Mouse (Mus musculus): ENCODE data around the gene Grk4. TPM values are rescaled to one million over a fixed set of nuclear protein-coding genes. Genes with fewer than 3 reads are reported as not detected.

Grk4 gene
- polyA plus RNA-seq, 1 experiment from 2014 or later = 2.8 TPM

DNA sequence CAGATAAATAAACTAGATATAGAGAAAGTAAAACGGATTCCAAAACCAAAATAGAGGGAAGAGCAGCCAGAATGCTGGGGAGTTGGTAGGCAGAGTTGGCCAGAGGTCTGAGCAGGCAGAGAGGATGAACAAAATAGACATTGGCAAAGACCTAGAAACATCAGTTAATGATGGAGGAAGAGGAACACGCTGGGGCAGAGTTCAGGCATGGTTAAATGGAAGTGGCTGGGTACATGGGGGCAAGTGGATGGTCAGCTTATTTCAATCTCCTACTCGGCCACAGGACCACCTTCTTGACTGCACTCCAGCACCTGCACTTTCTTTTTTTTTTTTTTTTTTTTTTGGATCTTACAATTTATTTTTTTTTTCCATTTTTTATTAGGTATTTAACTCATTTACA is 18.2 kb upstream of the Grk4 start:
- H3K36me3 ChIP-seq (ENCODE audit: control insufficient read depth, insufficient read depth, low read length) = peaks cover 78% of the 10 kb centered on the region
- ATAC-seq (ENCODE audit: insufficient number of reproducible peaks, insufficient read depth, low FRiP score, low read depth) = no peak
- H3K4me2 ChIP-seq (replicated peaks; ENCODE audit: low read depth, low read length) = no peak overlapping the region
- no peak overlapping the region for H3K4me3 ChIP-seq (ENCODE audit: low read depth, low read length)
- no peaks in the 10 kb centered on the region for H3K27me3 ChIP-seq (ENCODE audit: control insufficient read depth, insufficient read depth, low read length)
- no peak overlapping the region for H3K9ac ChIP-seq (replicated peaks; ENCODE audit: low read depth, low read length)
- WGBS = 78% methylated on average over 3 of the region's 3 CpGs
- H3K4me1 ChIP-seq (ENCODE audit: control insufficient read depth, insufficient read depth, low read length) = no peaks in the 10 kb centered on the region
- H3K27ac ChIP-seq (ENCODE audit: low read length) = no peak overlapping the region
- no peaks in the 10 kb centered on the region for H3K9me3 ChIP-seq (ENCODE audit: control insufficient read depth, low read depth, low read length)

DNA sequence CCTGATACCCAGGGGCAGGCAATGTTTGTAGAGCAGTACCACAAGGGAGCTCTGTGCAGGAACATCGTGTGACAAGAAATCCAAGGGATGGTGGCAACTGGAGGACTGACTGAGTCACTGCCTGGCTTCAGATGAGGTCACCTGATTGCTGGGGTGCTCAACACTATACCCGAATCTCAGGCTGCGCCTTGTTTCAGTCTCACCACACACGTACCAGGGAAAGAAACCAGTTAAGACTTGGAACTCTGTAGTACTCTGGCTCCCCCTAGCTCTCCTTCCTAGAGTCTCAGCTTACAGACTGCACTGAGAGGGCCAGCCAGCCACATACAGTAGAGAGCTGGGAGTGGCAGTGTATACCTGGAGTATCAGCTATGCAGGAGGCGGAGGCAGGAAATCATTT is 17.2 kb upstream of the Grk4 start:
- no peaks in the 10 kb centered on the region for H3K27me3 ChIP-seq (ENCODE audit: control insufficient read depth, insufficient read depth, low read length)
- no peaks in the 10 kb centered on the region for H3K4me1 ChIP-seq (ENCODE audit: control insufficient read depth, insufficient read depth, low read length)
- WGBS = 70% methylated on average over 5 of the region's 5 CpGs
- H3K27ac ChIP-seq (ENCODE audit: low read length) = no peak overlapping the region
- 0 out of 2 replicates have a peak, but pooled peaks have one; percentile 58 for ATAC-seq (ENCODE audit: insufficient number of reproducible peaks, insufficient read depth, low FRiP score, low read depth)
- H3K9ac ChIP-seq (replicated peaks; ENCODE audit: low read depth, low read length) = no peak overlapping the region
- H3K4me2 ChIP-seq (replicated peaks; ENCODE audit: low read depth, low read length) = no peak overlapping the region
- H3K9me3 ChIP-seq (ENCODE audit: control insufficient read depth, low read depth, low read length) = no peaks in the 10 kb centered on the region
- H3K36me3 ChIP-seq (ENCODE audit: control insufficient read depth, insufficient read depth, low read length) = peaks cover 83% of the 10 kb centered on the region
- no peak overlapping the region for H3K4me3 ChIP-seq (ENCODE audit: low read depth, low read length)

DNA sequence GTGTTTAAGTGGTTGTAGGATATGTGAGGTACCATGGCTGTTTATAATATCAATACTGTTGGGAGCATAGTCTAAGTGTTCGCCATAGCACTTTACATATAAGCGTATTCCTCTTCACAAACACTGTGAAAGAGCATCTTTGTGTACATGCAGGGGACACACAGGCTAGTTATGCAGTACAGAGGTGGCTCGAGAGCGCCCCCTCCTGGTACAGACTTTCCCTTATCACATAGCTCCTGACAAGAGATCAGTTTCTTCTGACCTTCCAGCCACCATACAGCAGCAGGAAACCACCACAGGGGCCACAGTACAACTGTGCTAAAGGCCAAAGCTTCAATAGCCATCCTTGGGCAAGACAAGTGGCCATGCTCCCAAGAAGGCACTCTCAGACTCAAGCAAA is 12.6 kb upstream of the Grk4 start:
- no peaks in the 10 kb centered on the region for H3K9me3 ChIP-seq (ENCODE audit: control insufficient read depth, low read depth, low read length)
- no peaks in the 10 kb centered on the region for H3K27me3 ChIP-seq (ENCODE audit: control insufficient read depth, insufficient read depth, low read length)
- ATAC-seq (ENCODE audit: insufficient number of reproducible peaks, insufficient read depth, low FRiP score, low read depth) = no peak
- H3K4me1 ChIP-seq (ENCODE audit: control insufficient read depth, insufficient read depth, low read length) = no peaks in the 10 kb centered on the region
- H3K36me3 ChIP-seq (ENCODE audit: control insufficient read depth, insufficient read depth, low read length) = peaks cover 87% of the 10 kb centered on the region
- 50% methylated on average over 4 of the region's 4 CpGs for WGBS
- H3K9ac ChIP-seq (replicated peaks; ENCODE audit: low read depth, low read length) = no peak overlapping the region
- H3K4me3 ChIP-seq (ENCODE audit: low read depth, low read length) = no peak overlapping the region
- no peak overlapping the region for H3K27ac ChIP-seq (ENCODE audit: low read length)
- H3K4me2 ChIP-seq (replicated peaks; ENCODE audit: low read depth, low read length) = no peak overlapping the region

DNA sequence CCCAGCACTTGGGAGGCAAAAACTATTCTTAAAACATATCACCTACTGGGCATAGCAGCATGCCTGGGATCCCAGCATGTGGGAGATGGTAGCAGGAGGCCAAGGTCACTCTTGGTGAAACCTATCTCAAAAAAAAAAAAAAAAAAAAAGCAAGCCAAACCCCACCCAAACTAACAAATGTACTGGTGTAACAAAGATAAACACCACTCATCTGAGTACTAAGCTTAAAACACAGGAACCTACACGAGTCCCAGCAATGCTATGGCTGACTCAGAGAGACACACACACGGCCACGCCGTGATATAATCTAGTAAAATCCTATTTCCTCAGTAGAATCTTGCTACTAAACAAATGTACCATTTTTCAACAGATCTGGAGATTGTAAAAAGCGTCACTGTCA is 7.2 kb upstream of the Grk4 start:
- Histone ChIP-seq H3K27me3 (ENCODE audit: control insufficient read depth, insufficient read depth, low read length) (no peaks in the 10 kb centered on the region), H3K9ac (replicated peaks; ENCODE audit: low read depth, low read length) (no peak overlapping the region), H3K9me3 (ENCODE audit: control insufficient read depth, low read depth, low read length) (no peaks in the 10 kb centered on the region), H3K4me2 (replicated peaks; ENCODE audit: low read depth, low read length) (no peak overlapping the region), H3K4me1 (ENCODE audit: control insufficient read depth, insufficient read depth, low read length) (no peaks in the 10 kb centered on the region), H3K4me3 (ENCODE audit: low read depth, low read length) (no peak overlapping the region), H3K36me3 (ENCODE audit: control insufficient read depth, insufficient read depth, low read length) (peaks cover 81% of the 10 kb centered on the region), H3K27ac (ENCODE audit: low read length) (no peak overlapping the region)
- 87% methylated on average over 5 of the region's 5 CpGs for WGBS
- no peak for ATAC-seq (ENCODE audit: insufficient number of reproducible peaks, insufficient read depth, low FRiP score, low read depth)

DNA sequence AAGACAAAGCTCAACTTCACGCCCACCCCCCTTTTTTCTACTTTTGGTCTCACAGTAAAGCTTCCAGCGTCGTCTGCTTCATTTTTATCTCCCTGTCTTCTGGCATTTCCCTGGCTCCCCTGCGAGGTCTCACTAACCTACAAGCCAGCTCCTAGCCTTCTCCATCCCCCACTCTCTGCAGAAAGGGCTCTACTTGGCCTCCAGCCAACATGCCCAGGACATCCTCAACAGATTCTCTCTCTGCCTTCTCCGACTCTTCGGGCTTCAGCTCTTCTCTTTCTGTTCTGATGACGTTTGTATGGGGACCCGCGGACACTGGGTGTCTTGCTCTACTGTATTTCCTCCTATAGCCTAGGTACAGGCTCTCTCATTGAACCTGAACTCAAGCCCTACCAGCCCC is 5.3 kb upstream of the Grk4 start:
- Histone ChIP-seq H3K4me3 (ENCODE audit: low read depth, low read length) (no peak overlapping the region), H3K27me3 (ENCODE audit: control insufficient read depth, insufficient read depth, low read length) (no peaks in the 10 kb centered on the region), H3K9ac (replicated peaks; ENCODE audit: low read depth, low read length) (no peak overlapping the region), H3K36me3 (ENCODE audit: control insufficient read depth, insufficient read depth, low read length) (peaks cover 62% of the 10 kb centered on the region), H3K4me2 (replicated peaks; ENCODE audit: low read depth, low read length) (no peak overlapping the region), H3K9me3 (ENCODE audit: control insufficient read depth, low read depth, low read length) (no peaks in the 10 kb centered on the region), H3K4me1 (ENCODE audit: control insufficient read depth, insufficient read depth, low read length) (peaks cover 5% of the 10 kb centered on the region; the same call in 1 of the 2 replicates), H3K27ac (ENCODE audit: low read length) (no peak overlapping the region)
- ATAC-seq (ENCODE audit: insufficient number of reproducible peaks, insufficient read depth, low FRiP score, low read depth) = no peak
- WGBS = 78% methylated on average over 9 of the region's 9 CpGs

DNA sequence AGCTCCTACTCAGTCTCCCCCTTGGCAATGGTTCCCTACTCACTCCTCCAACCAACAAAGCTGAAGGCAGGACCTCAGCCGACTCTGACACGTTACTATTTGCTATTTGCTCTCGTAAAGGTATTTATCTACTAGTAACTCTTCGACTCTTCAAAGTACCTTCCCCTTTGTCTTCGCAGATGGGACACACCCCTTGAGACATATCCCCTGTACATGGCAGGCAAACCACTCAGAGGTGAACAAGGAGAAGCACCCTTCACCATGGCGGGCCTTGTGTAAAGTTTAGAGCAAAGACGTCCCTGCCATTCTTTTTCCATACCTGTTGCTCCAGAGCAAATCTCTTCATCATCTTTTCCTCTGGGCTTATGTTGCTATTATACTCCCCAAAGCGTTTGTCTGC is 2.6 kb upstream of the Grk4 start:
- Histone ChIP-seq H3K36me3 (ENCODE audit: control insufficient read depth, insufficient read depth, low read length) (peaks cover 39% of the 10 kb centered on the region), H3K4me3 (ENCODE audit: low read depth, low read length) (no peak overlapping the region), H3K9me3 (ENCODE audit: control insufficient read depth, low read depth, low read length) (no peaks in the 10 kb centered on the region), H3K4me2 (replicated peaks; ENCODE audit: low read depth, low read length) (no peak overlapping the region), H3K9ac (replicated peaks; ENCODE audit: low read depth, low read length) (no peak overlapping the region), H3K27ac (ENCODE audit: low read length) (no peak overlapping the region), H3K27me3 (ENCODE audit: control insufficient read depth, insufficient read depth, low read length) (no peaks in the 10 kb centered on the region), H3K4me1 (ENCODE audit: control insufficient read depth, insufficient read depth, low read length) (peaks cover 5% of the 10 kb centered on the region; the same call in 1 of the 2 replicates)
- ATAC-seq (ENCODE audit: insufficient number of reproducible peaks, insufficient read depth, low FRiP score, low read depth) = no peak
- 79% methylated on average over 8 of the region's 8 CpGs for WGBS

DNA sequence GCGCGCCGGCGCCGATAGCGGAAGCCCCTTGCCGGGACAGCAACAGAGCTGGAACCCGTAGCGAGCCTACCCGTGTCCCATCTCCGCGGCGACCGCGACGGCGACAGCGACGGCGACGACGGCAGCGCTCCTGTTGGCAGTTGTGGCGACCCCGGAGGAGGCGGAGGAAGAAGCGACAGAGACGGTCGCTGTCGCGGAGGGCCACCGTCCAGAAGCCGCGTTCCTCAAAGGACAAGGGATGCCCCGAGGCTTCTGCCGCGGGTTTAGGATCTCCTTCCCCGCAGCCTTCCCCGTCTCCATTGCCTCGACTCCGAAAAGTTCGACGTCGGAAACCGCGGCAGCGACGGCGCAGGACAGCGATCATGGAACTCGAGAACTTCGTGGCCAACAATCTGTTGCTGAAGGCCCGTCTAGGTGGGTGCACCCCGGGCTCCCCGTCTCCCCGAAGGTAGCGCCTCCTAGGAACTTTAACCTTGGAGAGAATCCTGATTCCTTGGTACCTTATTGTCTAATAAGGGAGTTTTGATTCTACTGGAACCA is 482 bp downstream of the Grk4 start:
- Histone ChIP-seq H3K36me3 (ENCODE audit: control insufficient read depth, insufficient read depth, low read length) (peaks cover 9% of the 10 kb centered on the region; the same call in 1 of the 2 replicates), H3K27me3 (ENCODE audit: control insufficient read depth, insufficient read depth, low read length) (no peaks in the 10 kb centered on the region), H3K27ac (ENCODE audit: low read length) (peak overlapping the region; percentile 77), H3K9me3 (ENCODE audit: control insufficient read depth, low read depth, low read length) (no peaks in the 10 kb centered on the region), H3K4me2 (replicated peaks; ENCODE audit: low read depth, low read length) (peak overlapping the region; percentile 55), H3K9ac (replicated peaks; ENCODE audit: low read depth, low read length) (peak overlapping the region; percentile 61), H3K4me1 (ENCODE audit: control insufficient read depth, insufficient read depth, low read length) (peaks cover 5% of the 10 kb centered on the region; the same call in 1 of the 2 replicates), H3K4me3 (ENCODE audit: low read depth, low read length) (peak overlapping the region; percentile 58)
- WGBS = under 1% methylated on average over 57 of the region's 57 CpGs
- no peak for ATAC-seq (ENCODE audit: insufficient number of reproducible peaks, insufficient read depth, low FRiP score, low read depth)

DNA sequence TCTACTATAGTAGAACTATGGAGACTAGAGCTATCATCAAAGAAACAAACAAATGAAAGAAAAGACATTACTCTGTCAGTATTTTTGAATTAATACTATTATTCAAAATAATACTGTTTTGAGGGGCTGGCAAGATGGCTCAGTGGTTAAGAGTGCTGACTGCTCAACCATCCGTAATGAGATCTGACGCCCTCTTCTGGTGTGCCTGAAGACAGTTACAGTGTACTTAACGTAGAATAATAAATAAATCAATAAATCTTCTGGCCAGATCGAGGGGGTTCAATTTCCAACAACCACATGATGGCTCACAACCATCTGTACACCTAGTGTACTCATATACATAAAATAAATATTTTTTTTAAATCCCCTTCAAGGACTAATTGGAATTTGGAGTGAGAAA is 1.7 kb downstream of the Grk4 start:
- no peak overlapping the region for H3K4me3 ChIP-seq (ENCODE audit: low read depth, low read length)
- 79% methylated on average over 4 of the region's 4 CpGs for WGBS

DNA sequence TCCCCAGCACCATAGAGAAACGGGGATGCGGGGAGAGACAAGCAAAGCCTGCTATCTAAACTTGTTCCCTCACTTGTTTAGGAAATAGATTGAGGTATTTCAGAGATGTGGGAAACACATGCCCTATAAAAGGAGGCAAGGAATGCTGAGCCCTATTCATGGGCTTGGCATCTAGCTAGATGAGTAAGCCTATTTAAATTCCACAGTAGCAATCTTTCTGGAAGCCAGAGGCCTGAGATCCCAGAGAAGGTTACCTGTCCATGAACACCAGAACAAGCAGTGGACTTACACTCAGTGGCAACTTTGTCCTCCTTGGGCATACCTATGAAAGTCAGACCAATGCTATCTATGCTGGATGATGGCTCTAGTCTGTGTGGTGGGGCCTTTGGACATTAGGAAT is 3.1 kb downstream of the Grk4 start:
- Histone ChIP-seq H3K9ac (replicated peaks; ENCODE audit: low read depth, low read length) (no peak overlapping the region), H3K27ac (ENCODE audit: low read length) (no peak overlapping the region), H3K4me2 (replicated peaks; ENCODE audit: low read depth, low read length) (no peak overlapping the region), H3K4me3 (ENCODE audit: low read depth, low read length) (no peak overlapping the region), H3K36me3 (ENCODE audit: control insufficient read depth, insufficient read depth, low read length) (no peaks in the 10 kb centered on the region), H3K9me3 (ENCODE audit: control insufficient read depth, low read depth, low read length) (no peaks in the 10 kb centered on the region), H3K27me3 (ENCODE audit: control insufficient read depth, insufficient read depth, low read length) (no peaks in the 10 kb centered on the region), H3K4me1 (ENCODE audit: control insufficient read depth, insufficient read depth, low read length) (peaks cover 5% of the 10 kb centered on the region; the same call in 1 of the 2 replicates)
- no peak for ATAC-seq (ENCODE audit: insufficient number of reproducible peaks, insufficient read depth, low FRiP score, low read depth)
- 92% methylated on average over 2 of the region's 2 CpGs for WGBS

More for the DNA sequence above, 1.7 kb downstream of the Grk4 start:
- Histone ChIP-seq H3K9ac (replicated peaks; ENCODE audit: low read depth, low read length) (no peak overlapping the region), H3K27ac (ENCODE audit: low read length) (no peak overlapping the region), H3K4me1 (ENCODE audit: control insufficient read depth, insufficient read depth, low read length) (peaks cover 5% of the 10 kb centered on the region; the same call in 1 of the 2 replicates), H3K27me3 (ENCODE audit: control insufficient read depth, insufficient read depth, low read length) (no peaks in the 10 kb centered on the region), H3K9me3 (ENCODE audit: control insufficient read depth, low read depth, low read length) (no peaks in the 10 kb centered on the region), H3K36me3 (ENCODE audit: control insufficient read depth, insufficient read depth, low read length) (no peaks in the 10 kb centered on the region), H3K4me2 (replicated peaks; ENCODE audit: low read depth, low read length) (no peak overlapping the region)
- no peak for ATAC-seq (ENCODE audit: insufficient number of reproducible peaks, insufficient read depth, low FRiP score, low read depth)

All from stomach, embryonic 14.5 days (tissue).